Mouse (Mus musculus) left cerebral cortex, adult 2 months (tissue): Measurements from ENCODE around the gene Ppp1r36. TPM values are rescaled to one million over a fixed set of nuclear protein-coding genes. Genes with fewer than 3 reads are reported as not detected.

ENCODE experiments used
- DNase-seq, 2 experiments: peaks; one replicate each; pipeline ENCODE4 v3.0.0; 2021 to 2022; ENCODE audit warnings: low spot score in 2 of 2, mixed read lengths in 1 of 2; ENCODE audit errors: extremely low spot score in 1 of 2
- H3K27ac ChIP-seq: fragments of 200-600 bp; 2 replicates; pipeline ENCODE4 v1.8.1; 2022
- H3K4me3 ChIP-seq: fragments of 200-600 bp; 2 replicates; pipeline ENCODE4 v1.8.1; 2022
- CTCF ChIP-seq: fragments of 200-600 bp; IDR thresholded peaks from 2 replicates; pipeline ENCODE4 v1.8.1; 2022; ENCODE audit warnings: antibody characterized with exemption, mild to moderate bottlenecking, moderate library complexity
- intact Hi-C: fragments of 180-260 bp; cut with DNase I; formaldehyde crosslinking; loops from one replicate; pipeline ENCODE4 v1.15.1; 2025
- total RNA-seq, 2 experiments: library from RNA; stranded (reverse); gene quantifications; 2 replicates each; pipeline ENCODE4 v1.2.3; 2021

The Ppp1r36 gene
- total RNA-seq, 2 experiments from 2014 or later: 1.1 to 1.4 TPM

DNA sequence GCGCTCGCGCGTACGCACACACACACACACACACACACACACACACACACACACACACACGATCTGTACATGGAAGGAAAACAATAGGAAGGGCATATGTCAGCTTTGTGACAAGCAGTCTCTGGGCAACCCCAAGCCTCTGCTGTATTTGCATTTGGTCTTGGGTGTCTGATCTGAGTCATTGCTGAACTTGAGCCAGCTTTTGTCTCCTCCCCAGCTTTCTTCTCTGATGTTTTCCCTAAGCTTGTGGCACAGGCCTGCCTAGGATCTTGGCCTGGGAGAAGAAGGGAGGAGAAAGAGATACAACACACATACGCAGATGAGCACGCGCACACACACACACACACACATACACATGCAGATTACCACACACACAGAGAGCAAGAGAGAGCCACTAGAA is 46.1 kb downstream of the Ppp1r36 start:
- TF ChIP-seq CTCF: no peak
- intact Hi-C loops: no loop called here
- peak in 1 of 2 experiments; percentile 32 for DNase-seq
- no peak overlapping the region for H3K4me3 ChIP-seq
- H3K27ac ChIP-seq: no peak overlapping the region

DNA sequence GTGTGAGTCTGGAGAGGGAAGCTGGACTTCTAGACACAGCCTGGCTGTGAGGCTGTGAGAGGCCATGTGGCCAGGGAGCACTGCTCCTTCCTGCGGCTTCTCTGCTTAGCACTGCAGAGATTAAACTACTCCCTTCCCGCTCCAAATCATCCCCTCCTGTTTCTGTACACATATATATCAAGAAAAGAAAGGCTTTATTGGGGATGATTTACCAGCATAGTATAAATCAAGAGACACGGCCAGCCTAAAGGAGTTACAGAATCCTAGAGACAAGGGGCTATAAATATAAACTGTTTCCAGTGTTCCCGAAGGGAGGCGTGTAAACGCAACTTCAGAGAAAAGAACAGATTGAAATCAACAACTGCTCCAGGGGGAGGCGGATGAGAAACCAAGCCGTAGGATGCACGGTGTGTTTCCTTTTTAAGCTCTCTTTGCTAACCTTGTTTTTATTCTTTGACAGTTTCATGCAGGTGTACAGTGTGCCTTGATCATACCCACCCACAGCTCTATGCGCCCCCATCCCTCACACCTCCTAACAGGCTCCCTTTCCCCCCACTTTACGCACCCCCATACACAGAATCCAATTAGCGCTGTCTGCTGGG is 47.4 kb downstream of the Ppp1r36 start:
- peak; percentile 29 to 48 for DNase-seq
- H3K27ac ChIP-seq: peak overlapping the region; percentile 50; the same call in 1 of the 2 replicates
- intact Hi-C loops: loop anchor here (2.0 kb wide), 1 partner anchor 94 kb away; the partner anchor contains the start of gene Zbtb1

GRCm38 (mm10) chr12:76466651-76467050 is 49.3 kb downstream of the Ppp1r36 start:
- DNase-seq: no peak
- H3K4me3 ChIP-seq: no peak overlapping the region
- H3K27ac ChIP-seq: no peak overlapping the region
- TF ChIP-seq CTCF: no peak
- intact Hi-C loops: no loop called here

More for the DNA sequence above, 47.4 kb downstream of the Ppp1r36 start:
- no peak for TF ChIP-seq CTCF
- H3K4me3 ChIP-seq: no peak overlapping the region

DNA sequence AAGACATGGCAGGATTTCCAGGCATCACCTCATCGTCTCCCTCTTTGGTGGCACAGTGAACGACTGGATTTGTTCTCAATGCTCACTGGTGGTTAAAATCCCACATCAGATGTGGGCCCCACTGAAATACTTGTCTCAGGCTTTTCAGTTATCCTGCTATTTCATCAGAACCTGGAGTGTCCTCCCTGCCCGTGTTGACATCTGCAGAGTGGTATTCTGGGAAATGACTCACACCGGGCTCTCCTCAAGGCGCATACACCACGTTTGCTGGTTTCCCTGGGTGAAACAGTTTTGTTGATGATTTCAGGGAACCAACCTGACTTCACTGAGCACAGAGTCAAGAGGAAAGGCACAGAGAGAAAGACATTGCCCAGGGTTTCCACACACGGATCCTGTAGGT is 49.9 kb downstream of the Ppp1r36 start:
- H3K4me3 ChIP-seq: no peak overlapping the region
- no peak for DNase-seq
- H3K27ac ChIP-seq: no peak overlapping the region
- intact Hi-C loops: no loop called here
- no peak for TF ChIP-seq CTCF

DNA sequence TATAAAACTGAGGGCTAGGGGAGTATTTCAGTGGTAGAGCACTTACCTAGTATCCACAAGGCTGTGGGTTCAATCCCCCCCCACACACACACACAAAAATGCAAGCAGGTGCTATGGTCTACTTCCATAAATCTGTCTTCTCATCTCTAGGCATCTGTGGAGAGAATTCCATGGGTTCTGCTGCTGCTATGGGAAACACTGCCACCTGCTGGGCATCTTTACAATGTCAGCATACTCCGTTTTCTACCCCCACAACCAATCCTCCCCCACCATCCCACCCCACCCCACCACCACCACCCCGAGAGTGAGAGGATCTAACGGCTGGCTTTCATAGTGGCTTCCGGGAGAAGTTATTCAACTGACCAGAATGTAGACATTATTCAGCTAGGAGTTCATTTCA is 54.7 kb downstream of the Ppp1r36 start:
- peak; percentile 72 for TF ChIP-seq CTCF

GRCm38 (mm10) chr12:76473562-76474245 is 56.4 kb downstream of the Ppp1r36 start:
- no peak for DNase-seq
- Histone ChIP-seq H3K27ac (no peak overlapping the region), H3K4me3 (no peak overlapping the region)
- intact Hi-C loops: loop anchor here (2.0 to 10.0 kb wide), 4 partner anchors 86 to 689 kb away; partner anchors contain the start of gene Zbtb1
- TF ChIP-seq CTCF: no peak

More for the DNA sequence above, 54.7 kb downstream of the Ppp1r36 start:
- DNase-seq: peak; percentile 62 to 75
- Histone ChIP-seq H3K27ac (no peak overlapping the region), H3K4me3 (no peak overlapping the region)
- intact Hi-C loops: loop anchor here (2.0 to 10.0 kb wide), 4 partner anchors 85 to 687 kb away; partner anchors contain the start of gene Zbtb1

DNA sequence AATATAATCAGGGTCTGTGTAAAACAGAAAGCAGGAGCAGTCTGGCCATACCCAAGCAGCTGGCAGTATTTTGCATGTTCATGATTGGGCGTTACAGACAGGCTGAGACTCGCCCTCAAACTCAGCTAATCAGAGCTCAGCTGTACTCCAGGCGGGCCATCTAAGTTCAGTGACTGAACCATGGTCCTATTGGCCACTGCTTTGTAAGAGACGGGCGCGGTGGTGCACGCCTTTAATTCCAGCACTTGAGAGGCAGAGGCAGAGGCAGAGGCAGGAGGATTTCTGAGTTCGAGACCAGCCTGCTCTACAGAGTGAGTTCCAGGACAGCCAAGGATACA is 56.9 kb downstream of the Ppp1r36 start:
- no peak for TF ChIP-seq CTCF
- Histone ChIP-seq H3K4me3 (no peak overlapping the region), H3K27ac (no peak overlapping the region)
- no peak for DNase-seq
- intact Hi-C loops: loop anchor here (5.0 to 10.0 kb wide), 3 partner anchors 87 to 689 kb away; no protein-coding TSS in a partner anchor

DNA sequence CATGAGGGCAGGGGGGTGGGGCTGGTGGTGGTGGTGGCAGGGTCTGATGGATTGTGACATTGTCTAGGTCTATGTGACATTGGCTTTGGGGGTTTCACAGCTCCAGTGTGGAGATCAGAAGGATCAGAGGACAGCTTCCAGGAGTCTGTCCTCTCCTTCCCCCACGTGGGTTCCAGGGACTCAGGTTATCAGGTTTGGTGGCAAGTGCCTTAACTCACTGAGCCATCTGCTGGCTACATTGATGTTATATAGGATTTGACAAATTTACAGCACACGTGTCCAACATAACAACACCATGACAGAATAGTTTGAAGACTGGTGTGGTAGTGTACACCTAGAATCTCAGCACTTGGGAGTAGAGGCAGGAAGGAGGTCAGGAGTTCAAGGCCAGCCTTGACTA is 57.5 kb downstream of the Ppp1r36 start:
- Histone ChIP-seq H3K4me3 (no peak overlapping the region), H3K27ac (no peak overlapping the region)
- DNase-seq: no peak
- intact Hi-C loops: loop anchor here (5.0 to 10.0 kb wide), 4 partner anchors 88 to 690 kb away; no protein-coding TSS in a partner anchor
- no peak; the same call in 1 of the 2 replicates for TF ChIP-seq CTCF

- intact Hi-C loops: loop anchor here (5.0 to 10.0 kb wide), 2 partner anchors 121 to 691 kb away; no protein-coding TSS in a partner anchor
- DNase-seq: no peak
- Histone ChIP-seq H3K4me3 (no peak overlapping the region), H3K27ac (no peak overlapping the region)
- no peak for TF ChIP-seq CTCF
These were observed 58.8 kb downstream of the Ppp1r36 start for GRCm38 (mm10) chr12:76476146-76476545.

GRCm38 (mm10) chr12:76478309-76479023 is 61.1 kb downstream of the Ppp1r36 start:
- intact Hi-C loops: loop anchor here (5.0 to 10.0 kb wide), 2 partner anchors 119 to 694 kb away; no protein-coding TSS in a partner anchor
- DNase-seq: no peak
- peak overlapping the region; percentile 34 for H3K27ac ChIP-seq

GRCm38 (mm10) chr12:76479174-76479573 is 61.8 kb downstream of the Ppp1r36 start:
- Histone ChIP-seq H3K27ac (no peak overlapping the region), H3K4me3 (no peak overlapping the region)
- TF ChIP-seq CTCF: no peak; the same call in 1 of the 2 replicates
- intact Hi-C loops: loop anchor here (5.0 to 10.0 kb wide), 2 partner anchors 118 to 694 kb away; no protein-coding TSS in a partner anchor
- DNase-seq: no peak

More at GRCm38 (mm10) chr12:76478309-76479023, 61.1 kb downstream of the Ppp1r36 start:
- H3K4me3 ChIP-seq: no peak overlapping the region
- no peak; the same call in 1 of the 2 replicates for TF ChIP-seq CTCF
